Mouse (Mus musculus) heart, embryonic 11.5 days (tissue): Measurements from ENCODE around the gene Cldn4. TPM values are rescaled to one million over a fixed set of nuclear protein-coding genes. Genes with fewer than 3 reads are reported as not detected.
A peak's percentile ranks its signal among the peaks of the same experiment; 100 is the strongest.
"Not testable (repeated sequence)": the region's sequence is repeated elsewhere in the genome, so short reads cannot be mapped to it uniquely, and the experiment has no call there.

Experiments
- ATAC-seq: fragments of 200-750 bp; cut with Nextera tagmentation; replicated peaks from 2 replicates; pipeline ENCODE4 v1.8.0; 2017; ENCODE audit warnings: moderate library complexity; ENCODE audit not compliant: insufficient number of reproducible peaks, low FRiP score, low TSS enrichment
- H3K27ac ChIP-seq: fragments of 300-500 bp; sonication (generic); 2 replicates; pipeline ENCODE4 v1.5.1; 2014; ENCODE audit warnings: mild to moderate bottlenecking, low read depth, low read length
- H3K27me3 ChIP-seq: fragments of 300-500 bp; sonication (generic); 2 replicates; pipeline ENCODE4 v1.6.1; 2014; ENCODE audit warnings: mild to moderate bottlenecking, low read length, mixed read lengths; ENCODE audit not compliant: control insufficient read depth, insufficient read depth
- H3K36me3 ChIP-seq: fragments of 300-500 bp; sonication (generic); 2 replicates; pipeline ENCODE4 v1.6.1; 2014; ENCODE audit warnings: mild to moderate bottlenecking, low read length, moderate library complexity, mixed read lengths; ENCODE audit not compliant: control insufficient read depth, insufficient read depth
- H3K4me1 ChIP-seq: fragments of 300-500 bp; sonication (generic); 2 replicates; pipeline ENCODE4 v1.6.1; 2014; ENCODE audit warnings: low read length; ENCODE audit not compliant: control insufficient read depth, insufficient read depth
- H3K4me2 ChIP-seq: fragments of 300-500 bp; sonication (generic); 2 replicates; pipeline ENCODE4 v1.6.1; 2014; ENCODE audit warnings: mild to moderate bottlenecking, moderate library complexity
- H3K4me3 ChIP-seq: fragments of 300-500 bp; sonication (generic); 2 replicates; pipeline ENCODE4 v1.5.1; 2014; ENCODE audit warnings: low read depth, low read length
- H3K9ac ChIP-seq: fragments of 300-500 bp; sonication (generic); 2 replicates; pipeline ENCODE4 v1.6.1; 2014; ENCODE audit warnings: mild to moderate bottlenecking, low read depth, low read length, moderate library complexity
- H3K9me3 ChIP-seq: fragments of 300-500 bp; sonication (generic); replicated peaks from 2 replicates; pipeline ENCODE4 v1.6.1; 2016; ENCODE audit warnings: low read length; ENCODE audit not compliant: control insufficient read depth
- WGBS: fragments of 180-500 bp; shearing (Covaris S2); extraction: QIAGEN DNeasy Blood & Tissue Kit; methylation state at CpG from one replicate; pipeline ENCODE4 v1.1.7; 2014; ENCODE audit not compliant: insufficient replicate concordance; 5-methylcytosine and 5-hydroxymethylcytosine counted together
- polyA plus RNA-seq: library from polyadenylated mRNA; unstranded; fragments of >200 nt; fragmentation: Nextera tagmentation; extraction: Ambion mirVana; gene quantifications from 2 replicates; pipeline ENCODE4 v1.2.1, GENCODE M21; 2014

Gene Cldn4
- polyA plus RNA-seq, 1 experiment from 2014 or later = 1.7 TPM

DNA sequence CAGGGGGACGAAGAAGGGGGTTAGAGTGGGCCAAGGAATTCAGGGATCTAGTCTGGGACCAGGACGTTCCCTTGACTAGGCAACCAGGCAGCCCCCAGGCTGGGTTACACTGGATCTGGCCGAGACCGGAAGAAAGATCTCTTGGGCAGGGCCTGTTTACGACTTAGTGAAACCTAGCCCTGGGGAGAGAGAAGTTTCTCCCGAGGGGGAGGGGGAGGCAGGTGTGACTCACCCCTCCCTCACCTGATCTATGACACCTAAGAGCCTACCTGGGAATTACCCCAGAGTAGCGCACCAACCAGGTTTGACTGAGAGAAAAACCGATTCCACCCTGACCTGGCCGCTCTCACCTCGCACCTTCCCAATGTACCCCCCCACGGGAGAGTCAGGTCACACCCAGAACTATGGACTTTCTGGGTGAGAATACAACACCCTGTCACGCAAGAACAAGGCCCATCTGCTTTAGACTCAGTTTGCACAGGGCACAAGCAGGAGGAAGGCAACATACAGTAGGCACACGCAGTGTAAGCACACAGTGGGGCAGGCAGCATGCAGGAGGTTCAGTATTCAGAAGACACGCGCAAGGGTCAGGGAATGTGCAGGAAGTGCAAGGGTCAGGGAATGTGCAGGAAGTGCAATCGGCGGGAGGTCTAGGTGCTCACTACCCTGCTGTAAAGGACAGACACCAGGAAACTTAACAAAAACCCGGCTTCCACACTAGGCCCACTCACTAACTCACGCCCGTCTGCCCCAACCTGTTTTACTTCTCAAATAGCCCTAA is 20.6 kb upstream of the Cldn4 start:
- no peaks in the 10 kb centered on the region for H3K36me3 ChIP-seq
- H3K4me1 ChIP-seq = no peaks in the 10 kb centered on the region
- no peak overlapping the region for H3K9ac ChIP-seq
- H3K27me3 ChIP-seq = peaks cover 4% of the 10 kb centered on the region; the same call in 1 of the 2 replicates
- no peak overlapping the region for H3K4me2 ChIP-seq
- 0 out of 2 replicates have a peak, but pooled peaks have one; percentile 11 for ATAC-seq
- WGBS = 66% methylated on average over 20 of the region's 20 CpGs
- H3K27ac ChIP-seq = no peak overlapping the region
- H3K9me3 ChIP-seq = no peaks in the 10 kb centered on the region
- no peak overlapping the region for H3K4me3 ChIP-seq

DNA sequence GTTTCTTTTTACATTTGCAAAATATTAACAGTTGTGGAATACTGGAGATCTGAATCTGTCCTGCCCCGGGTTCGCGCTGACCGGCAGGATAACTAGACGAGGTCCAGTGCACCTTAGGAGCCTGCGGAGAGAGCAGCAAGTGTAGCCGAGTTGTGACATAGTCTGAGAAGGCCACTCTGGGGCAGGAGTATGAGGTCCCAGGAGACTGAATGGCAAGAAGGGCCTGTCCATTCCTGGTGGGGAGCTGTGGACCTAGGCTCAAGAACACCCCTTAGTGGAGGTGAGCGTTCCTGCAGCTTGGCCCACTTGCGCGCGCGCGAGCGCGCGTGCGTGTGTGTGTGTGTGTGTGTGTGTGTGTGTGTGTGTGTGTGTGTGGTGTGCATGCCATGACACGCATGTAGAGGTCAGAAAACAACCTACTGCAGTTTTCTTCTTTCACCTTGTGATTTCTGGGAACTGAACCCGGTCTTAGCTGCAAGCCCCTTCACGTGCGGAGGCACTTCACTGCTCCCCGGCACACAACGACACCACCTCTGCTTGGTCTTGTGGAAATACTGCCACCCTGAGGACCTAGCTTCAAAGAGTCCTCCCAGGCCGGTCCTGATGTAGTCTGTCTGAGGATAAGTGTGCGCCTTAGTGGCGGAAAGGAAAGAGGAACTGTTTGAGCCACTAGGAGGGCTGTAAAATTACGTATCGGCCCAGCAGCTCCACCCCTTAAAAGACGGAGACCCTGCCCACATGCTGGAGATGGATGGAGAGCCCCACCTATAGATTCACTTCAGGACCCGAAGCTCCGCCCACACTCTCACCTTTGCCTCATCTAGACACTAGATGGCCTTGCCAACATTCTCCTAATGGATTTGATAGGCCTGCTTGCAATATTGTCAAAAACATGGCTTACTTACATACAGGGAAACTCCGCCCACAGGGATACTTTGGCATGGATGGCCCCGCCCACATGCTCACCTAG is 19.4 kb upstream of the Cldn4 start:
- Histone ChIP-seq H3K4me2 (peak overlapping the region; percentile 57), H3K4me3 (peak overlapping the region; percentile 20), H3K27ac (no peak overlapping the region), H3K9me3 (no peaks in the 10 kb centered on the region), H3K36me3 (no peaks in the 10 kb centered on the region), H3K27me3 (peaks cover 4% of the 10 kb centered on the region; the same call in 1 of the 2 replicates), H3K4me1 (no peaks in the 10 kb centered on the region), H3K9ac (0 out of 2 replicates have a peak overlapping the region, but pooled peaks have one; percentile 24)
- peak; percentile 47 for ATAC-seq
- 7% methylated on average over 33 of the region's 33 CpGs for WGBS

DNA sequence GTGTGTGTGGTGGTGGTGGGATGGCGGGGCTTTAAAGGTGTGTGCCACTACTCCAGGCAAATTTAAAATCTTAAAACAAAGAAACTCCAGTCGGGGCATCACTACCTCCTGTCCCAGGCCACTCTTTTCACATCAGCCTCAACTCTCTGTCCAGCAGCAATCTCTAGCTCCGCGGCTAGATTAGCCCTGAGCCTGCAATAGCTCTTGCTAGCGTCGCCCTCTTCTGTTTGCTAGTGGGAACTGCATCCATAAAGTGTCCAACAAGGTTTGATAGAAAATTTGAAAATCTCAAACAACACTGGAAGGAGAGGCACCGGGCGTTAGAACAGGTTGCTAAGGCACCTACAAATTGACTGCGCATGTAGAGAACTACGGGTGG is 18.7 kb upstream of the Cldn4 start:
- H3K9me3 ChIP-seq = no peaks in the 10 kb centered on the region
- no peak overlapping the region for H3K27ac ChIP-seq
- H3K4me1 ChIP-seq = no peaks in the 10 kb centered on the region
- H3K27me3 ChIP-seq = peaks cover 4% of the 10 kb centered on the region; the same call in 1 of the 2 replicates
- no peaks in the 10 kb centered on the region for H3K36me3 ChIP-seq
- 4% methylated on average over 10 of the region's 10 CpGs for WGBS
- no peak for ATAC-seq
- peak overlapping the region; percentile 20; the same call in 1 of the 2 replicates for H3K4me3 ChIP-seq
- peak overlapping the region; percentile 57 for H3K4me2 ChIP-seq
- no peak overlapping the region for H3K9ac ChIP-seq

DNA sequence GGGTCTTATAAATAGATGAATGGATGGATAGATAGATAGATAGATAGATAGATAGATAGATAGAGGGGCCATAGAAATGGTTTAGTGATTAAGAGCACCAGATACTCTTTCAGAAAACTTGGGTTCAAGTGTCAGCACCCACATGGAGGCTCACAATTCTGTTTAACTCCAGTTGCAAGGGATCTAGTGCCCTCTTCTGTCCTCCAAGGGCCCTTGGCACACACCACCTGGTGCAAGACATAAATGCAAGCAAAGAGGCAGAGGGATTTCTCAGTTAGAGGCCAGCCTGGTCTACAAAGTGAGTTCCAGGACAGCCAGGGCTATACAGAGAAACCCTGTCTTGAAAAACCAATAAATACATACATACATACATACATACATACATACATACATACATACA is 17.9 kb upstream of the Cldn4 start:
- H3K4me3 ChIP-seq, ATAC-seq, H3K9me3 ChIP-seq, H3K27ac ChIP-seq, H3K27me3 ChIP-seq, H3K36me3 ChIP-seq, H3K9ac ChIP-seq, H3K4me2 ChIP-seq, H3K4me1 ChIP-seq: not testable (repeated sequence)

DNA sequence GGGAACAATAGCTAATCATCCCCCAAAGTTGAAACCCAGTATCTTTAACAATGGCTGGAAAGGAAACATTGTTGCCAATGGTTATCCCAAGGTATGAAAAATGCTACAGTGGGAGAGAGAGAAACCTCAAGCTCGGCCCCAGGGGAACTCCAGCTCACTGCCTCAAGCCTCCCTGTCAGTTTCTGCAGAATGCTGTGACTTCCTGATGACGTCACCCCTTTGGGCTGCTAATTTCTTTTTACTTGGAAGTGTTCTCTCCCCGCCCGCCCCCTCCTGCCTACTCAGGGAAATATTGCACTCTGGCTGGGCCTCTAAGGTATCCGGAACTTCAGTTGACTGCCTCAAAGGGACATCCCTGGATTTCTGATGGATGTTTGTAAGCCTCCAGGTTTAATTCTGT is 16.8 kb upstream of the Cldn4 start:
- no peaks in the 10 kb centered on the region for H3K4me1 ChIP-seq
- H3K4me3 ChIP-seq = no peak overlapping the region
- no peaks in the 10 kb centered on the region for H3K36me3 ChIP-seq
- WGBS = 20% methylated on average over 5 of the region's 5 CpGs
- no peak overlapping the region for H3K27ac ChIP-seq
- H3K4me2 ChIP-seq = no peak overlapping the region
- no peak overlapping the region for H3K9ac ChIP-seq
- ATAC-seq = no peak
- peaks cover 4% of the 10 kb centered on the region; the same call in 1 of the 2 replicates for H3K27me3 ChIP-seq
- no peaks in the 10 kb centered on the region for H3K9me3 ChIP-seq

DNA sequence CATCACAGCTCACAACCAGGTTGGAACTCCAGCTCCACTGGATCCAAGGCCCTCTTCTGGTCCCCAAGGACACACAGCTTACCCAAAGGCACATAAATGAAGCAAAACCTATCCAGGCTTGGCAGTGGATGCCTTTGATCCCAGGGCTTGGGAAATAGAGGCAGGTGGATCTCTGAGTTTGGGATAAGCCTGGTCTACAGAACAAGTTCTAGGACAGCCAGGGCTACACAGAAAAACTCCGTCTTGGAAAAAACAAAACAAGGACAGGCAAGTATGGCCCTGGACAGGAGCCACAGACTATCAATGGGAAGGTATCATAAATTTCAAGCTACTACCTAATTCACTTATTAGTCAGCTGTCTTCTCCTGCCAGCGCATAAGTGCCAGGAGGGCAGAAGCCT is 14.8 kb upstream of the Cldn4 start:
- no peak overlapping the region for H3K27ac ChIP-seq
- H3K4me2 ChIP-seq = no peak overlapping the region
- no peaks in the 10 kb centered on the region for H3K36me3 ChIP-seq
- WGBS = 97% methylated on average over 2 of the region's 2 CpGs
- ATAC-seq = no peak
- no peak overlapping the region for H3K4me3 ChIP-seq
- H3K9me3 ChIP-seq = no peaks in the 10 kb centered on the region
- no peaks in the 10 kb centered on the region for H3K4me1 ChIP-seq
- H3K9ac ChIP-seq = no peak overlapping the region
- no peaks in the 10 kb centered on the region for H3K27me3 ChIP-seq

DNA sequence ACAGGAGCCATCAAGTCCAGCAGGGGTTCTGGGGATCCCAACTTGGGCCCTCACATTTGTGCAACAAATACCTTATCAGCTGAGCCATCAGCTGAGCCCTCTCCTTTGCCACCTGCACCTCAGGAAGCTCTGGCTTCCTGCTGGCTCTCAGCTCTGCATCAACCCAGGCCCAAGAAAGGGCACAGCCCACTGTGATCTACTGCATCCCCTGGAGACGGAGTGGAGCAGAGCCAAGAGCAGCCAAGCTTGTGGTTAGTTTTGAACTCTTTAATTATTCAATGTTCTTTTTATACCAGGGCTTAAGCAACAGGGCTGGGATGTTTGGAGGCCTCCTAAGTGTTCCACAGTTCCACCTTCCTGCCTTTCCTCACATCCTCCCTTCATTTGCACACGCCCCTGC is 13.7 kb upstream of the Cldn4 start:
- ATAC-seq = no peak
- H3K27ac ChIP-seq = no peak overlapping the region
- H3K27me3 ChIP-seq = no peaks in the 10 kb centered on the region
- H3K36me3 ChIP-seq = no peaks in the 10 kb centered on the region
- no peak overlapping the region for H3K4me3 ChIP-seq
- no peak overlapping the region for H3K4me2 ChIP-seq
- no peak overlapping the region for H3K9ac ChIP-seq
- WGBS = 74% methylated on average over 2 of the region's 2 CpGs
- H3K9me3 ChIP-seq = no peaks in the 10 kb centered on the region
- no peaks in the 10 kb centered on the region for H3K4me1 ChIP-seq

DNA sequence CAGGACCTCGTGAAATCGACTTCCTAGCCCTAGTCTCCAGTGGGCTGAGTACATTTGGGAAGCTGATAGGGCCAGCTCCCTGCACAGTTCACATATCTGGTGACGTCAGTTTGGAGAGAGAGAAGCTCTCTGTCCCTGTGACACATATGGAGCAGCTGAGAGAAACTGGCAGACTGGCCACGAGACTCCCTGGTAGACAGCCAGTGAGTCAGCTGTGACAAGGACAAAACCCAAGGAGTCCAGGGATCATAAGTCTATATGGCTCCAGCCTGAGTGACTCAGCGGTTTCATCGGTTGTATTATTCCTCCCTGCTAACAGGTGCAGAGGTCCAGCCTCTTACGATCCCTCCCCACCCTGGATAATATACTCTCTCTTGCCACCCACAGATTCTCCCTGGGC is 12.4 kb upstream of the Cldn4 start:
- Histone ChIP-seq H3K4me1 (no peaks in the 10 kb centered on the region), H3K4me2 (no peak overlapping the region), H3K27me3 (no peaks in the 10 kb centered on the region), H3K9ac (no peak overlapping the region), H3K9me3 (no peaks in the 10 kb centered on the region), H3K4me3 (no peak overlapping the region), H3K27ac (no peak overlapping the region), H3K36me3 (no peaks in the 10 kb centered on the region)
- WGBS = 69% methylated on average over 7 of the region's 7 CpGs
- ATAC-seq = no peak
